Mouse (Mus musculus) forebrain, embryonic 15.5 days (tissue): Measurements from ENCODE around the gene Il25. TPM values are rescaled to one million over a fixed set of nuclear protein-coding genes. Genes with fewer than 3 reads are reported as not detected.
"Not testable (repeated sequence)": the region's sequence is repeated elsewhere in the genome, so short reads cannot be mapped to it uniquely, and the experiment has no call there.

Source experiments
- ATAC-seq: fragments of 200-750 bp; cut with Nextera tagmentation; replicated peaks from 2 replicates; pipeline ENCODE4 v1.8.0; 2017; ENCODE audit warnings: mild to moderate bottlenecking, moderate TSS enrichment, moderate library complexity
- H3K27ac ChIP-seq: fragments of 300-500 bp; sonication (generic); replicated peaks from 2 replicates; pipeline ENCODE4 v1.5.1; 2015; ENCODE audit warnings: mild to moderate bottlenecking, inconsistent platforms
- H3K27me3 ChIP-seq: fragments of 300-500 bp; sonication (generic); 2 replicates; pipeline ENCODE4 v1.6.1; 2015; ENCODE audit warnings: inconsistent platforms
- H3K36me3 ChIP-seq: fragments of 300-500 bp; sonication (generic); 2 replicates; pipeline ENCODE4 v1.6.1; 2015; ENCODE audit warnings: mild to moderate bottlenecking, inconsistent platforms
- H3K4me1 ChIP-seq: fragments of 300-500 bp; sonication (generic); 2 replicates; pipeline ENCODE4 v1.6.1; 2015; ENCODE audit warnings: inconsistent platforms
- H3K4me2 ChIP-seq: fragments of 300-500 bp; sonication (generic); replicated peaks from 2 replicates; pipeline ENCODE4 v1.6.1; 2015; ENCODE audit warnings: mild to moderate bottlenecking, inconsistent platforms
- H3K4me3 ChIP-seq: fragments of 300-500 bp; sonication (generic); 2 replicates; pipeline ENCODE4 v1.5.1; 2015; ENCODE audit warnings: mild to moderate bottlenecking, inconsistent platforms
- H3K9ac ChIP-seq: fragments of 300-500 bp; sonication (generic); replicated peaks from 2 replicates; pipeline ENCODE4 v1.6.1; 2015; ENCODE audit warnings: mild to moderate bottlenecking, inconsistent platforms
- H3K9me3 ChIP-seq: fragments of 300-500 bp; sonication (generic); 2 replicates; pipeline ENCODE4 v1.6.1; 2016; ENCODE audit warnings: inconsistent platforms
- WGBS: fragments of 180-500 bp; shearing (Covaris S2); methylation state at CpG from one replicate; pipeline ENCODE4 v1.1.7; 2015; ENCODE audit warnings: mixed read lengths; 5-methylcytosine and 5-hydroxymethylcytosine counted together
- polyA plus RNA-seq: library from polyadenylated mRNA; unstranded; fragments of >200 nt; fragmentation: Nextera tagmentation; extraction: Ambion mirVana; gene quantifications from 2 replicates; pipeline ENCODE4 v1.2.1, GENCODE M21; 2015

Il25 gene
- polyA plus RNA-seq, 1 experiment from 2014 or later, result 0.27 TPM

DNA sequence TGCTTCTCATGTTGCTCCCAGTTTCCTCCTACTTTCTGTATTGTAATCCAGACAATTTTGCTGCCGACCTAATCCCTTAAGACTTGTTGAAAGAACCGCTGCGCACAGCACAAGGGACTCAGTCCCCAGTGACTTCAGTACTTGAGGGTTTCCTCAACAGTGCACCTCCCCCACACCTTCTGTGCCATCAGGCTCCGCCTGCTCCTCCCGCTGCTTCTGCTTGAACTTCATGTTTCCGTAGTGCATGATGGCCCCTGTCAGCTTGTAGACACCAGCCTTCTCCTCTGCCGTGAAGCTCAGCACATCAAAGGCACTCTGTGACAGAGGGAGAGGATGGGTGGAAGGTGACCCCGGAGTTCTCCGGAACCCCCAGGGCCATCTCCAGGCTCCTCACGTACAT, 28.3 kb downstream of the Il25 start:
- no peak overlapping the region for H3K4me3 ChIP-seq
- H3K4me2 ChIP-seq, result no peak overlapping the region
- 62% methylated on average over 10 of the region's 10 CpGs for WGBS
- no peaks in the 10 kb centered on the region for H3K9me3 ChIP-seq
- H3K9ac ChIP-seq, result no peak overlapping the region
- H3K36me3 ChIP-seq, result no peaks in the 10 kb centered on the region
- H3K4me1 ChIP-seq, result no peaks in the 10 kb centered on the region
- ATAC-seq, result no peak
- no peak overlapping the region for H3K27ac ChIP-seq
- H3K27me3 ChIP-seq, result no peaks in the 10 kb centered on the region

DNA sequence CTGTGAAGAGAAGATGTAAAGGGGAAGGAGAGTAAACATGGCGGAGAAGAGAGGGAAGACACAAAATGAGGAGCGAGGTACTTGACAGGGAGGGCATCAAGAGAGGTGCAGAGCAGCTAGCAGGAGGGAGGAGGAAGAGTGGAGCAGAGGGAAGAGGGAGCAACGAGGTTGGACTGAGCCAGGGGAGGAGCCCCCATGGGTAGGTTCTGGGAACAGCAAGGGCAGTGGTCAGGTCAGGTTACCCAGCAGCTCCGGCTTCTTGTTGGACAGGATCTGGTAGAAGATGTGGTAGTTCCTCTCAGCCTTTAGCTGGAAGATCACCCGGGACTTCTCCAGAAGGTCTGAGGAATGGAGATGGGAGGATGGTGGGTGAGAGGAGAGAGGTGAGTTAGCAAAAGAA, 29.0 kb downstream of the Il25 start:
- ATAC-seq, result no peak
- H3K9me3 ChIP-seq, result no peaks in the 10 kb centered on the region
- no peaks in the 10 kb centered on the region for H3K4me1 ChIP-seq
- no peaks in the 10 kb centered on the region for H3K36me3 ChIP-seq
- H3K9ac ChIP-seq, result no peak overlapping the region
- H3K27me3 ChIP-seq, result no peaks in the 10 kb centered on the region
- H3K27ac ChIP-seq, result no peak overlapping the region
- WGBS, result 88% methylated on average over 5 of the region's 5 CpGs
- no peak overlapping the region for H3K4me2 ChIP-seq
- no peak overlapping the region for H3K4me3 ChIP-seq

DNA sequence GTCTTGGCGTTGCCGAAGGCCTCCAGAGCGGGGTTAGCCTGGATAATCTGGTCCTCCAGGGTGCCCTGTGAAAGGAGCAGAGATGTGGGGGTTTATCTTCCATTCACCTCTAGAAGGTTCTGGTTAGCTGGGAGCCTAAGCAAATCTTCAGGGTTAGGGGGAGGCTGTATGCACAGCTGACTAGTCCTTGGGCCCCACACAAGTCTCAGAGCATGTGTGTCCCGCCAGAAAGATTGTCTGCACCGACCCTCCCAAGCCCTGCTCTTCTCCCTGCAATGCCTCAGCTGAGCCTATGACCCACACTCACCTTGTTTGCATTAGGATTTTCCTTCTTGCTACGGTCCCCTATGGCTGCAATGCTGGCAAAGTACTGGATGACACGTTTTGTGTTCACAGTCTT, 30.2 kb downstream of the Il25 start:
- H3K36me3 ChIP-seq, result no peaks in the 10 kb centered on the region
- no peak overlapping the region for H3K4me2 ChIP-seq
- no peak overlapping the region for H3K9ac ChIP-seq
- H3K4me1 ChIP-seq, result no peaks in the 10 kb centered on the region
- no peak for ATAC-seq
- H3K27me3 ChIP-seq, result no peaks in the 10 kb centered on the region
- H3K27ac ChIP-seq, result no peak overlapping the region
- H3K4me3 ChIP-seq, result no peak overlapping the region
- WGBS, result 92% methylated on average over 7 of the region's 7 CpGs
- H3K9me3 ChIP-seq, result no peaks in the 10 kb centered on the region

DNA sequence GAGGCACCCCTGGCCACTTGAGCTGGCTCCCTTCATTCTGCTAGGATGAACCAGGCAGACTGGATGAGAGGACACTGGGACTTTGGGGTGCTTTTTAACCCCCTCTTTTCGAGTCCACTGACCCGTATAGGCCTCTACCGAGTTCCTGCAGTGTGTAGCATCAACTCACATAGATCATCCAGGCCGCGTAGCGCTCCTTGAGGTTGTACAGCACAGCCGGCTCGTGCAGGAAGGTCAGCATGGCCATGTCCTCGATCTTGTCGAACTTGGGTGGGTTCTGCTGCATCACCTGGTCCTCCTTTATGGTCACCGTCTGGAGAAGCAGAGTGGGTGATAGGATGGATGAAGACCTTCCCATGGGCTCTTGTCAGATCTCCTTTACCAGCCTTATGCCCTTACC, 31.2 kb downstream of the Il25 start:
- Histone ChIP-seq H3K27me3 (no peaks in the 10 kb centered on the region), H3K4me3 (no peak overlapping the region), H3K9ac (no peak overlapping the region), H3K4me1 (no peaks in the 10 kb centered on the region), H3K36me3 (no peaks in the 10 kb centered on the region), H3K9me3 (no peaks in the 10 kb centered on the region), H3K27ac (no peak overlapping the region), H3K4me2 (no peak overlapping the region)
- ATAC-seq, result no peak
- 89% methylated on average over 11 of the region's 11 CpGs for WGBS

DNA sequence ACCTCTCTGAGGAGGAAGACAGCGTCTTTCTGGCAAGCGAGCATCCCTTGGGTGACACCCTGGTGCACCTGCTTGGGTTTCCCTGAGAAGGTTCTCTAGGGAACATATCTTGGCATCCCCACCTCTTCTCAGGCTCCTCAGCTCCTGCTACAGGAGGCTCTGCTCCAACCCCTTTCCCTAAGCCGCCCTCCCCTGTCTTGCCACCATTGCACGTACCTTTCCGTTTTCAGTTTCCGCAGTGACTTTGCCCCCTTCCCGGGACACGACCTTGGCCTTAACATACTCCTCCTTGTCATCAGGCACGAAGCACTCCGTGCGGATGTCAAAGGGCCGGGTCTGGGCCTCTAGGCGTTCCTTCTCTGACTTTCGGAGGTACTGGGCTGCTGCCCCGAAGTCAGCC, 32.5 kb downstream of the Il25 start:
- H3K36me3 ChIP-seq, result no peaks in the 10 kb centered on the region
- H3K4me2 ChIP-seq, result no peak overlapping the region
- ATAC-seq, result no peak
- no peaks in the 10 kb centered on the region for H3K4me1 ChIP-seq
- WGBS, result 86% methylated on average over 15 of the region's 15 CpGs
- H3K9me3 ChIP-seq, result no peaks in the 10 kb centered on the region
- H3K9ac ChIP-seq, result no peak overlapping the region
- H3K27ac ChIP-seq, result no peak overlapping the region
- H3K27me3 ChIP-seq, result no peaks in the 10 kb centered on the region
- no peak overlapping the region for H3K4me3 ChIP-seq

DNA sequence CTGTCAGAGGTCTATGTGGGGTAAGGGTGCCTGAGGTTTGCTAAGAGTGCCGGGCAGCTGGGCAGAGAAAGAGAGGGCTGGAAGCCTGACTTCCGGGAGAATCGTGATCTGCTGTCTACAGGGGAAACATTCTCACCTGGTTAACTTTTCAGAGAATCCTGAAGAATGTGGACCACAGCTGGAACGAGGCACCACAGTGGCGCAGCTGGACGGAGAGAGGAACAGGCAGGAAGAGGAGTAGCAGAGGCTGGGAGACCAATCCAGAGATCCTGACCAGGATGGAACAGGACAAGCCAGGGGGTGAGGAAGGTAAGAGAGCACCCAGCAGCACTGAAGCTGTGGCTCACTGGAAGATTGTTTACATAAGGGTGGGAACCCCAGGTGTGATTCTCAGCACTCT, 33.1 kb downstream of the Il25 start:
- Histone ChIP-seq H3K4me2 (no peak overlapping the region), H3K9me3 (no peaks in the 10 kb centered on the region), H3K36me3 (no peaks in the 10 kb centered on the region), H3K9ac (no peak overlapping the region), H3K4me3 (no peak overlapping the region), H3K4me1 (no peaks in the 10 kb centered on the region), H3K27ac (no peak overlapping the region), H3K27me3 (no peaks in the 10 kb centered on the region)
- ATAC-seq, result no peak
- 82% methylated on average over 6 of the region's 6 CpGs for WGBS

DNA sequence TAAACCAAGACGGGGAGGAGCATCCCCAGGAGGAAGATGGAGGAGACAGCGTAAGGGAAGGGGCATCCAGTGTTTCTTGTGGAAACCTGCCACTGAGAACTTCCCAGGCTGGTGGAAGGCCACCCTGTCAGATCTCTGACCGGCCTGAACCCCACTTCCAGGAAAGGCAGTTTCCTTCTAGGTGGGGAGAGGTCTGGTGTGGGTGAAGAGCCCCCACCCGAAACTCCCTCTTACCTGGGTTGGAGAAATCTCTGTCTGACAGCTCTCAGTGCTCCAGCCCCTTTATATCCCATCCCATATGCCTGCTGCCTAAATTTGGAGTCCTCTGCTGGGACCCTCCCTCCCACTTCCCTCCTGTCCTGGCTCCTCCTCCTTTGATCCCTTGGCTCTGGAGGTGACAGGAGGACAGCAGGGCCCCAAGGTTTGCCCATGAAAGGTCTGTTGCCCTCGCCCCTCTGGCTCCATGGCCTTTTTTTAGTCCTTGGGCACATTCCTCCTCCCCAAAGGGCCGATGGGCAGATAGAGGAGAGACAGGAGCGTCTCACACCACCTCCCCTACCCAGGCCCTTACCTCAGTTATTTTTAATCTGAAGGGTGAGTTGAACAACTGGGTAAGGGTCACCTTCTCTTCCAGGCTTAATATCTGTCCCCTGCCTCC, 34.0 kb downstream of the Il25 start, which contains the start of gene Myh6:
Gene Myh6 (minus strand): TSS at position 608 of the 658 bp plus-strand sequence.
- Histone ChIP-seq H3K36me3 (no peaks in the 10 kb centered on the region), H3K9ac (no peak within 1 kb of the TSS), H3K27me3 (no peaks in the 10 kb centered on the region), H3K4me2 (no peak within 1 kb of the TSS), H3K9me3 (no peaks in the 10 kb centered on the region), H3K27ac (no peak within 1 kb of the TSS), H3K4me1 (no peaks in the 10 kb centered on the region), H3K4me3 (no peak within 1 kb of the TSS)
- ATAC-seq, result no peak
- WGBS, result 78% methylated on average over 7 of the region's 7 CpGs

DNA sequence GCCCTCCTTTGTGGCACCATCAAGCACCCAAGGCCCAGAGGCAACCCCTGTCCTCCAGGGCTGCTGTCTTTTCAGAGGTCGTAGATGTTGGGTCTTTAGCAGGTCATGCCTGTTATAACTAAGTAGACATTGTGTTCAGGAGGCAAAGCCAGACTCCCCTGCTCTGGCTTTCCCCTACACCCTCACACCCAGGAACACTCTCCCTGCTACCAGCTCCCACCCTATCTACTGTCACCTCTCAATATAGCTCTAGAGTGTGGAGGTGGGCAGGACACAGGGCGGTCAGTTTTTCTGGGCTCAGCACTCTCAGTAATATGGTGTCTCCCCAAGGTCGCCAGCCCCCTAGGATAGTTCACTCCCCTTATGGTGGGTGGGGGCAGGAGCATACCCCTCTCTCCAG, 35.4 kb downstream of the Il25 start:
- no peak for ATAC-seq
- H3K4me2 ChIP-seq, result no peak overlapping the region
- H3K9me3 ChIP-seq, result no peaks in the 10 kb centered on the region
- H3K27ac ChIP-seq, result no peak overlapping the region
- no peaks in the 10 kb centered on the region for H3K36me3 ChIP-seq
- H3K27me3 ChIP-seq, result no peaks in the 10 kb centered on the region
- H3K4me1 ChIP-seq, result no peaks in the 10 kb centered on the region
- H3K9ac ChIP-seq, result no peak overlapping the region
- H3K4me3 ChIP-seq, result no peak overlapping the region
- WGBS, result 92% methylated on average over 3 of the region's 3 CpGs

DNA sequence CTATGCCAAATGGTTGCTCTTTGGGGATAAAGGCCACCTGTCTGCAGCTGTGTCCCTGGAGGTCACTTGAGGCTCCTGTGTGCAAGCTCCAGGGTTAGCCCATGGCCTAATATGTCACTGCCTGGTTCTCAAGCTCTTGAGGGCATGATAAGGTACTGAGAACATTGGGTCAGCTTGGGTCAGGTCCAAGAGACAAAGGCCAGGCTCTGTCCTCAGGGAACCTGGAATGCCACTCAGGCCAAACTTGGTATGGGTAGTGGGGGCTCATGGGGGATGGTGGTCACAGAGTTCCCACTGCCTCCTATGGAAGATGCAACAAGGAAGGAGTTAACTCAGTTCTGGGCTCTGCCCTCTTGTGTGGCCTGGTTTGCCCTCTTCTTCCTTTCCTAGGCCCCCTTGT, 35.8 kb downstream of the Il25 start:
- Histone ChIP-seq H3K4me1 (no peaks in the 10 kb centered on the region), H3K4me2 (no peak overlapping the region), H3K4me3 (no peak overlapping the region), H3K27me3 (no peaks in the 10 kb centered on the region), H3K9me3 (no peaks in the 10 kb centered on the region), H3K36me3 (no peaks in the 10 kb centered on the region), H3K27ac (no peak overlapping the region), H3K9ac (no peak overlapping the region)
- ATAC-seq, result no peak

DNA sequence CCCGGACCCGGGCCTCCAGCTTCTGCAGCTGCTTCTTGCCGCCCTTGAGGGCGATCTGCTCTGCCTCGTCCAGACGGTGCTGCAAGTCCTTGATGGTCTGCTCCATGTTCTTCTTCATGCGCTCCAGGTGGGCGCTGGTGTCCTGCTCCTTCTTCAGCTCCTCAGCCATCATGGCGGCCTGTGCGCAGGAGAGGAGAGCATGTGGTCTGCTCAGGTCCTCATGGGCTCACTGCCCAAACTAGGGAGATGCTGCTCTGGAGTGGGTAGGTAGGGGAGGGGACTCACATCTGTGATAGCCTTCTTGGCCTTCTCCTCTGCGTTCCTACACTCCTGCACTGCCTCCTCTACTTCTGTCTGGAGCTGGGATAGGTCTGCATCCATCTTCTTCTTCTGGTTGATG, 40.3 kb downstream of the Il25 start:
- 96% methylated on average over 11 of the region's 11 CpGs for WGBS
- 0 out of 2 replicates have a peak overlapping the region, but pooled peaks have one; percentile 79 for H3K27ac ChIP-seq
- not testable (repeated sequence) for H3K36me3 ChIP-seq, H3K4me2 ChIP-seq, H3K27me3 ChIP-seq, ATAC-seq, H3K9ac ChIP-seq, H3K4me3 ChIP-seq, H3K4me1 ChIP-seq, H3K9me3 ChIP-seq

DNA sequence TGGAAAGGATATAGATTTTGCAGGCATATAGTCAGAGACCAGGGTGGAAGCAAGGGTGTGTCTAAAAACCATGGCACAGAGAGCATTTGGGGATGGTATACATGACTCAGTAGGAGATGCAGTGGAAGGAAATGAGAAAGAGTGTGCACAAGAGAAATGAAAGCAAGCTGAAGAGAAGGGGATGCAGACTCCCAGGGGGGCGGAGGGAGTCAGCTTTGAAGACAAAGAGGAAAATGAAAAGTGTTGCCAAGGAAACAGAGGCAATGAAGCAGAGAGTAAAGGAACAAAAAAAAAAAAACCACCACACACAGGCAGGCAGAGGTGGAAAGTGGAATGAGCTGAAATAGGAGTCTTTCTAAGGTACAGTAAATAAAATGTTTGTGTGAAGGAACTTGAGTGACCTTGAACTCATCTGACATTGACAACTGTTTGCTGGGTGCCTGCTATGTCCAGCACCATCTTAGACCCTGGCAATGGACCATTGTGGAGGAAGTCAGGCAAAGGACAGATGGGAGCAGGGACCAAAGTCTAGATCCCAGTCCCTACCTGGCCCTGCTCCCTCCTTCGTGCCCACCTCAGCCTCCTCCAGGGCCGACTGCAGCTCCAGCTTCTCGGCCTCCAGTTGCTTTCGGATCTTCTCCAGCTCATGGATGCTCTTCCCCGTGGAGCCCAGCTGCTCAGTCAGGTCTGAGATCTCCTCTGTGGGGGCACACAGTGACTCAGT, 41.7 kb downstream of the Il25 start:
- WGBS, result 67% methylated on average over 6 of the region's 6 CpGs
- Histone ChIP-seq H3K9ac (0 out of 2 replicates have a peak overlapping the region, but pooled peaks have one; percentile 1), H3K9me3 (no peaks in the 10 kb centered on the region), H3K27me3 (no peaks in the 10 kb centered on the region), H3K4me2 (no peak overlapping the region), H3K27ac (peak overlapping the region; percentile 79), H3K36me3 (no peaks in the 10 kb centered on the region), H3K4me3 (no peak overlapping the region), H3K4me1 (peaks cover 10% of the 10 kb centered on the region)
- ATAC-seq, result peak; percentile 42; the same call in 1 of the 2 replicates

DNA sequence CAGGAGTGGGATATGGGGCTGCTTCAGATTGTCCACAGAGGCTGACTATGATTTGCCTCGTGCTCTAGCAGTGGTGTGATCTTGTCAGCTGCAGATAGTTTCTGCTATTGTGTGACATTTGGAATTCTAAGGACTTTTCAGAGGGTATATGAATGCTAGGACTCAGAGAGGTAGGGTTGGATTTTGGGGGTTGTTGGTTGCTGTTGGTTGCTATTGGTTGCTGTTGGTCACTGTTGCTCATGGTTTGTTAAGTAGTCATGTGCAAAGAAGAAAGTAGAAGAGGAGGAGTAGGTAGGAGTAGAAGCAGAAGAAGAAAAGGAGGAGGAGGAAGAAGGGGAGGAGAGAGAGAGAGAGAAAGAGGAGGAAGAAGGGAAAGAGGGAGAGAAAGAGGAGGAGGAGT, 44.1 kb downstream of the Il25 start, which contains the start of gene Gm17428:
Gene Gm17428 (plus strand): TSS at position 301 of the 400 bp plus-strand sequence.
- Histone ChIP-seq H3K4me2 (no peak within 1 kb of the TSS), H3K9ac (no peak within 1 kb of the TSS), H3K4me3 (no peak within 1 kb of the TSS), H3K36me3 (no peaks in the 10 kb centered on the region), H3K27me3 (no peaks in the 10 kb centered on the region), H3K27ac (no peak within 1 kb of the TSS), H3K9me3 (no peaks in the 10 kb centered on the region), H3K4me1 (peaks cover 10% of the 10 kb centered on the region)
- no peak for ATAC-seq
- 75% methylated on average over 1 of the region's 1 CpGs for WGBS

DNA sequence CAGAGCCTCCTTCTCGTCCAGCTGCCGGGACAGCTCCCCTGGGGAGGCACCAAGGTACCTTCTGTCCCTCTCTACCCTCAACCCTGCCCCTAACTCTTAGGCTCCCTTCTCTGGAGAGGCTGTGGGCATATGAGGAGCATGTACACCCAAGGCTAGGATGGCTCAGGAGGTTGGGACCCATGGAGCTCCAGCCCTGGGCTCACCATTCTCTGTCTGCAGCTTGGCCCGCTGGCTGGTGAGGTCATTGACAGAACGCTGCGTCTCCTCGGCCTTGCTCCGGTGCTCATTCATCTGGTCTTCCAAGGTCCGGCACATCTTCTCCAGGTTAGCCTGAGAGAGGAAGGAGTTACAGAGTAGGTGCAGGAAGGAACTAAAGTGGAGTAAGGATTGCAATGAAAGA, 46.2 kb downstream of the Il25 start:
- H3K4me1 ChIP-seq, result peaks cover 10% of the 10 kb centered on the region
- H3K27ac ChIP-seq, result no peak overlapping the region
- H3K4me3 ChIP-seq, result no peak overlapping the region
- H3K4me2 ChIP-seq, result no peak overlapping the region
- ATAC-seq, result no peak
- H3K9ac ChIP-seq, result no peak overlapping the region
- 93% methylated on average over 8 of the region's 8 CpGs for WGBS
- no peaks in the 10 kb centered on the region for H3K36me3 ChIP-seq
- H3K9me3 ChIP-seq, result no peaks in the 10 kb centered on the region
- H3K27me3 ChIP-seq, result no peaks in the 10 kb centered on the region
